Comparison of ENCODE assay signal across 10 mouse cellular contexts in the genomic region with DNA sequence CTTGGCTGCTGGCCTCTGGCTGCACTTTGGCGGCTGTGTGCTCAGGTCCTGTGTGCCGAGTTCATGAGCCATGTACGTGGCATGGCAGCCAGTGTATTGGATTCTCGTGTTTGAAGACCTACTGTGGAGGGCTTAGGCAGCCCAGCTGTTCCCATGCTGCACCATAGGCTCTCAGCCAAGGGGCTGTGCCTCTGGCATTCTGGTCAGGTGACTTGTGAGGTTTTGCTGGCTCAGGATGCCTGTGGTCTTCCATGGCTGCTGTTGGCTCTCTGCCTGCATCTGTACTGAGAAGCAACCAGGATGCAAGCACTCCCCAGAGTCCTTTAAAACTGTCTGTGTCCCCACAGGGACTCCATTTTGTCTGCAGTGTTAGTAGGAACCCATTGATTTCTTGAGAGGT. TPM values are rescaled to one million over a fixed set of nuclear protein-coding genes. Genes with fewer than 3 reads are reported as not detected.
DNase-seq lines count a peak whose midpoint lies in the region; ATAC-seq lines count a peak whose summit lies in the region.
"Had no signal": no experiment of that assay in that cellular context is flagged by ENCODE, and none has a peak within 500 bp of the region (broad histone marks: within the 10 kb centered on the region; RNA-seq: fewer than 3 reads in every experiment).

No protein-coding gene starts in this region.

- 76% methylated on average over 4 of the region's 4 CpGs for WGBS in heart, embryonic 11.5 days (ENCODE audit: insufficient replicate concordance)

- peaks cover 14% of the 10 kb centered on the region; the same call in 1 of the 2 replicates for H3K4me1 ChIP-seq in heart, embryonic 11.5 days (ENCODE audit: control insufficient read depth, insufficient read depth, low read length)

- H3K9ac ChIP-seq in heart, embryonic 11.5 days (ENCODE audit: low read depth, low read length): no peak overlapping the region

- H3K27me3 ChIP-seq in heart, embryonic 11.5 days (ENCODE audit: control insufficient read depth, insufficient read depth, low read length): no peaks in the 10 kb centered on the region

- no peaks in the 10 kb centered on the region for H3K9me3 ChIP-seq in heart, embryonic 11.5 days (replicated peaks; ENCODE audit: control insufficient read depth, low read length)

- DNase-seq in heart, adult 18-20 months: peak; percentile 23 to 43
- peak; percentile 80 for DNase-seq in 3134 (ENCODE audit: extremely low read depth, insufficient read length, low spot score)
- DNase-seq in brain, adult 2 months (ENCODE audit: low read depth, low spot score): peak; percentile 28
- DNase-seq in kidney, adult 9 months: peak; percentile 63
- no peak for DNase-seq in embryo, embryonic 9.5 days (ENCODE audit: extremely low spot score)
- DNase-seq in cerebellum, adult 11 months: no peak
- DNase-seq in layer of hippocampus, postnatal 10 days (ENCODE audit: low spot score in 2 of 2): no peak
- DNase-seq: embryo, embryonic 11 days had no signal

- H3K27ac ChIP-seq in heart, embryonic 11.5 days (ENCODE audit: low read depth, low read length): no peak overlapping the region

- H3K4me2 ChIP-seq in heart, embryonic 11.5 days: no peak overlapping the region

- H3K4me3 ChIP-seq in heart, embryonic 11.5 days (ENCODE audit: low read depth, low read length): no peak overlapping the region

- no peak for ATAC-seq in heart, embryonic 11.5 days (replicated peaks; ENCODE audit: insufficient number of reproducible peaks, low FRiP score, low TSS enrichment)

- no peaks in the 10 kb centered on the region for H3K36me3 ChIP-seq in heart, embryonic 11.5 days (ENCODE audit: control insufficient read depth, insufficient read depth, low read length)

RNA-seq across cellular contexts. Expression of a gene that starts 33.0 kb away (rescaled TPM):
- total RNA-seq in heart, adult 18-20 months (2021): under 1 TPM in 1 of 2 experiments, not detected in 1; 0.13 TPM
- polyA plus RNA-seq in heart, embryonic 11.5 days (2014; fragmentation: Nextera tagmentation; extraction: Ambion mirVana): 0.19 TPM in 1 of 2 replicates, not detected in the other
- total RNA-seq in layer of hippocampus, postnatal 10 days (2021): not detected
- total RNA-seq: left cerebral cortex, postnatal 14 days had no signal

Comparison
In these comparisons a context has a peak if more than half of its experiments do, and no peak if none do; other contexts are left out.
1. DNase-seq: peak in heart, adult 18-20 months (2 of 2), 3134 (single experiment), brain, adult 2 months (single experiment) and kidney, adult 9 months (single experiment); none in embryo, embryonic 9.5 days (single experiment), cerebellum, adult 11 months (single experiment) and layer of hippocampus, postnatal 10 days (0 of 2).